In genomic region chr16:18589080-18589621, GRCm38 (mm10) we compare ENCODE assay signal across 18 mouse cellular contexts. TPM values are rescaled to one million over a fixed set of nuclear protein-coding genes. Genes with fewer than 3 reads are reported as not detected.
DNase-seq lines count a peak whose midpoint lies in the region; ATAC-seq and TF ChIP-seq lines count a peak whose summit lies in the region.
"Had no signal": no experiment of that assay in that cellular context is flagged by ENCODE, and none has a peak within 500 bp of the region (broad histone marks: within the 10 kb centered on the region; RNA-seq: fewer than 3 reads in every experiment).

No protein-coding gene starts in this region.

- no peak overlapping the region for H3K4me2 ChIP-seq in liver, embryonic 11.5 days
- H3K4me2 ChIP-seq in limb, embryonic 11.5 days (ENCODE audit: low read depth, severe bottlenecking) = no peak overlapping the region

- H3K4me1 ChIP-seq in liver, embryonic 11.5 days (replicated peaks; ENCODE audit: control insufficient read depth, insufficient read depth, low read length) = peaks cover 18% of the 10 kb centered on the region
- H3K4me1 ChIP-seq in E14TG2a.4 (replicated peaks; ENCODE audit: low read depth, low read length) = peaks cover 52% of the 10 kb centered on the region
- H3K4me1 ChIP-seq in limb, embryonic 11.5 days (ENCODE audit: control insufficient read depth, insufficient read depth, low read length) = peaks cover 29% of the 10 kb centered on the region

- peaks cover 97% of the 10 kb centered on the region for H3K27me3 ChIP-seq in liver, embryonic 11.5 days (replicated peaks; ENCODE audit: control insufficient read depth, insufficient read depth, low read length)
- H3K27me3 ChIP-seq in E14TG2a.4 (ENCODE audit: insufficient read depth, low read length) = peaks cover 96% of the 10 kb centered on the region
- peaks cover 85% of the 10 kb centered on the region for H3K27me3 ChIP-seq in limb, embryonic 11.5 days (ENCODE audit: control insufficient read depth, insufficient read depth, low read length)

- 0 out of 2 replicates have a peak overlapping the region, but pooled peaks have one; percentile 5 for H3K4me3 ChIP-seq in liver, embryonic 11.5 days (ENCODE audit: low read depth, low read length)
- peak overlapping the region; percentile 61; the same call in 1 of the 2 replicates for H3K4me3 ChIP-seq in E14TG2a.4 (replicated peaks; ENCODE audit: low read length)
- no peak overlapping the region for H3K4me3 ChIP-seq in limb, embryonic 11.5 days (ENCODE audit: low read depth, low read length)

- H3K9me3 ChIP-seq in liver, embryonic 11.5 days (ENCODE audit: control insufficient read depth, low read length) = no peaks in the 10 kb centered on the region
- H3K9me3 ChIP-seq in E14TG2a.4 (ENCODE audit: low read length) = no peaks in the 10 kb centered on the region
- H3K9me3 ChIP-seq in limb, embryonic 11.5 days (ENCODE audit: control insufficient read depth, low read length) = no peaks in the 10 kb centered on the region
- H3K9me3 ChIP-seq: liver, embryonic 13.5 days had no signal

- DNase-seq in embryo, embryonic 10.5 days (ENCODE audit: low spot score) = peak; percentile 24
- no peak for DNase-seq in embryo, embryonic 10 days (ENCODE audit: low spot score)
- no peak for DNase-seq in liver, embryonic 11.5 days (ENCODE audit: low spot score)
- no peak for DNase-seq in liver
- DNase-seq in limb, embryonic 11.5 days (ENCODE audit: low spot score) = peak; percentile 42
- no peak for DNase-seq in yolk sac, embryonic 10.5 days (ENCODE audit: low spot score)
- no peak for DNase-seq in layer of hippocampus, postnatal 10 days (ENCODE audit: low spot score in 2 of 2)
- DNase-seq: cerebellum, adult 2 months; embryo, embryonic 11 days; kidney, adult 2 months; liver, embryonic 13.5 days had no signal

- no peak for ATAC-seq in liver, embryonic 11.5 days (replicated peaks; ENCODE audit: low FRiP score)
- no peak for ATAC-seq in limb, embryonic 11.5 days (ENCODE audit: insufficient number of reproducible peaks, low FRiP score, low TSS enrichment, low read depth)
- ATAC-seq: forebrain, embryonic 14.5 days; Patski had no signal

- H3K27ac ChIP-seq in liver, embryonic 11.5 days (ENCODE audit: low read depth, low read length) = no peak overlapping the region
- no peak overlapping the region for H3K27ac ChIP-seq in limb, embryonic 11.5 days (replicated peaks; ENCODE audit: low read depth, low read length)
- H3K27ac ChIP-seq: hindbrain, embryonic 14.5 days; liver, embryonic 13.5 days had no signal

- H3K9ac ChIP-seq in liver, embryonic 11.5 days (ENCODE audit: low read depth, low read length) = no peak overlapping the region
- no peak overlapping the region for H3K9ac ChIP-seq in limb, embryonic 11.5 days (ENCODE audit: low read length)
- H3K9ac ChIP-seq: hindbrain, embryonic 14.5 days; liver, embryonic 13.5 days had no signal

- no peak for TF ChIP-seq CTCF in E14TG2a.4 (conservative IDR thresholded peaks at IDR 0.05; ENCODE audit: low read length)

- 14% methylated on average over 9 of the region's 9 CpGs for WGBS in liver, embryonic 11.5 days
- 10% methylated on average over 9 of the region's 9 CpGs for WGBS in limb, embryonic 11.5 days

- no peaks in the 10 kb centered on the region for H3K36me3 ChIP-seq in liver, embryonic 11.5 days (ENCODE audit: control insufficient read depth, insufficient read depth, low read length)
- H3K36me3 ChIP-seq in E14TG2a.4 (ENCODE audit: insufficient read depth, low read length) = no peaks in the 10 kb centered on the region
- no peaks in the 10 kb centered on the region for H3K36me3 ChIP-seq in limb, embryonic 11.5 days (ENCODE audit: control insufficient read depth, insufficient read depth, low read length)
- H3K36me3 ChIP-seq: liver, embryonic 13.5 days had no signal

RNA-seq across cellular contexts. Expression of gene Tbx1, which starts 1.3 kb away (rescaled TPM):
- 0.17 and 0.43 TPM in 2 replicates for polyA plus RNA-seq in liver, embryonic 11.5 days (2014; fragmentation: Nextera tagmentation; extraction: Ambion mirVana)
- polyA plus RNA-seq in limb, embryonic 11.5 days (2014; fragmentation: Nextera tagmentation; extraction: Ambion mirVana) = 2.3 and 2.5 TPM in 2 replicates
- 1 to 10 TPM; 1.9 to 2.7 TPM for total RNA-seq in layer of hippocampus, postnatal 10 days (2021)
- total RNA-seq: megakaryocyte progenitor cell, adult 5-6 weeks had no signal

RNA-seq across cellular contexts. Expression of gene Gp1bb, which starts 33.1 kb away (rescaled TPM):
- polyA plus RNA-seq in liver, embryonic 11.5 days (2014; fragmentation: Nextera tagmentation; extraction: Ambion mirVana) = 42.4 and 46.3 TPM in 2 replicates
- polyA plus RNA-seq in limb, embryonic 11.5 days (2014; fragmentation: Nextera tagmentation; extraction: Ambion mirVana) = 4.1 and 4.5 TPM in 2 replicates
- 1 to 10 TPM; 4.9 to 5.4 TPM for total RNA-seq in layer of hippocampus, postnatal 10 days (2021)
- total RNA-seq: CH12.LX; gastrocnemius, adult 18-20 months had no signal

RNA-seq across cellular contexts. Expression of gene Gm49601, which starts 37.1 kb away (rescaled TPM):
- not detected in 2 replicates for polyA plus RNA-seq in liver, embryonic 11.5 days (2014; fragmentation: Nextera tagmentation; extraction: Ambion mirVana)
- polyA plus RNA-seq in limb, embryonic 11.5 days (2014; fragmentation: Nextera tagmentation; extraction: Ambion mirVana) = 2.3 and 2.4 TPM in 2 replicates
- total RNA-seq in layer of hippocampus, postnatal 10 days (2021) = 10 to 100 TPM; 84.8 to 98.2 TPM

RNA-seq across cellular contexts. Expression of gene Sept5, which starts 40.6 kb away (rescaled TPM):
- 6.0 and 6.2 TPM in 2 replicates for polyA plus RNA-seq in liver, embryonic 11.5 days (2014; fragmentation: Nextera tagmentation; extraction: Ambion mirVana)
- 30.0 and 31.1 TPM in 2 replicates for polyA plus RNA-seq in limb, embryonic 11.5 days (2014; fragmentation: Nextera tagmentation; extraction: Ambion mirVana)
- total RNA-seq in layer of hippocampus, postnatal 10 days (2021) = 100 to 1,000 TPM; 543 to 588 TPM

Comparison
In these comparisons a context has a peak if more than half of its experiments do, and no peak if none do; other contexts are left out.
1. DNase-seq: peak in embryo, embryonic 10.5 days (single experiment) and limb, embryonic 11.5 days (single experiment); none in embryo, embryonic 10 days (single experiment), liver, embryonic 11.5 days (single experiment), liver (single experiment), yolk sac, embryonic 10.5 days (single experiment) and layer of hippocampus, postnatal 10 days (0 of 2).